Mouse (Mus musculus): ENCODE results near the gene Gmeb1. TPM values are rescaled to one million over a fixed set of nuclear protein-coding genes. Genes with fewer than 3 reads are reported as not detected.

The Gmeb1 gene
- polyA plus RNA-seq, 1 experiment from 2014 or later, result 24.7 TPM

DNA sequence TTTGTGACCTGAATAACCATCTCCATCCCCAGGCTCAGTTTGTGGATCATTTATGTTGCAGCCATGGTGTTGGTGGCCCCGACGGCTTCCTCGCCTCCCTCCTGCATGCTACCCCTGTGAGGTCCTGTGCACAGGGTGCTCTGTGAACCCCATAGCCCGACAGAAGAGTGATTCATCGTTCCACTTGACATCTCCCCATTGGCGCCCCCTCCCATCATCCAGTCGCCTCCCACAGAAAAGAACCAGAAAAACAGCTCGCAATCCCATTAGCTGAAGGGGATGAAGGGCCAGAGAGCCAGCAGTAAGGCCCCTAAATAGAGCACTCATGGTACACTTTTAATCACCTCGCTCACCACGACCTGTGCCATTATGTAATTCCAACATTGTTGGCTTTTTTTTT lies 84.9 kb downstream of the Gmeb1 start:
- Histone ChIP-seq H3K36me3 (ENCODE audit: control insufficient read depth, insufficient read depth, low read length) (peaks cover 9% of the 10 kb centered on the region; the same call in 1 of the 2 replicates), H3K27me3 (replicated peaks; ENCODE audit: control insufficient read depth, insufficient read depth, low read length) (no peaks in the 10 kb centered on the region), H3K4me2 (ENCODE audit: low read depth, low read length) (no peak overlapping the region), H3K9me3 (ENCODE audit: control insufficient read depth, low read length) (no peaks in the 10 kb centered on the region), H3K4me3 (ENCODE audit: low read depth, low read length) (no peak overlapping the region), H3K27ac (replicated peaks; ENCODE audit: low read depth, low read length) (no peak overlapping the region), H3K4me1 (ENCODE audit: control insufficient read depth, insufficient read depth, low read length) (no peaks in the 10 kb centered on the region), H3K9ac (ENCODE audit: low read depth, low read length) (no peak overlapping the region)
- DNase-seq (ENCODE audit: low spot score), result no peak
- ATAC-seq (ENCODE audit: low read depth), result no peak
- 57% methylated on average over 10 of the region's 10 CpGs for WGBS

Small RNA genes lying within 50 kb of the gene (microRNA-seq; reads per million reads assigned to microRNA genes)
- not detected for gene Gm22033 (ENCODE audit: borderline number of aligned reads)

Other genes with a start within 250 kb of the Gmeb1 start
- 0.07 and 0.14 TPM in 2 replicates for gene Gm10300, start 186.9 kb downstream of the Gmeb1 start, polyA plus RNA-seq (2014; fragmentation: Nextera tagmentation; extraction: Ambion mirVana)
- 64.9 and 65.1 TPM in 2 replicates for gene Epb41, start 186.3 kb downstream of the Gmeb1 start, polyA plus RNA-seq (2014; fragmentation: Nextera tagmentation; extraction: Ambion mirVana)
- gene Oprd1, start 117.1 kb downstream of the Gmeb1 start, polyA plus RNA-seq (2014; fragmentation: Nextera tagmentation; extraction: Ambion mirVana), result 0.19 and 0.26 TPM in 2 replicates
- gene Ythdf2, start 49.3 kb downstream of the Gmeb1 start, polyA plus RNA-seq (2014; fragmentation: Nextera tagmentation; extraction: Ambion mirVana), result 98.5 and 102 TPM in 2 replicates
- gene Taf12, start 12.8 kb upstream of the Gmeb1 start, polyA plus RNA-seq (2014; fragmentation: Nextera tagmentation; extraction: Ambion mirVana), result 43.4 and 48.8 TPM in 2 replicates
- 1.8 and 2.3 TPM in 2 replicates for gene Rab42, start 41.8 kb upstream of the Gmeb1 start, polyA plus RNA-seq (2014; fragmentation: Nextera tagmentation; extraction: Ambion mirVana)
- 62.3 and 69.9 TPM in 2 replicates for gene Trnau1ap, start 67.9 kb upstream of the Gmeb1 start, polyA plus RNA-seq (2014; fragmentation: Nextera tagmentation; extraction: Ambion mirVana)
- gene Rcc1, start 92.0 kb upstream of the Gmeb1 start, polyA plus RNA-seq (2014; fragmentation: Nextera tagmentation; extraction: Ambion mirVana), result 40.4 and 46.6 TPM in 2 replicates
- 18.2 and 18.6 TPM in 2 replicates for gene Phactr4, start 160.9 kb upstream of the Gmeb1 start, polyA plus RNA-seq (2014; fragmentation: Nextera tagmentation; extraction: Ambion mirVana)
- gene Med18, start 202.3 kb upstream of the Gmeb1 start, polyA plus RNA-seq (2014; fragmentation: Nextera tagmentation; extraction: Ambion mirVana), result 6.6 and 8.5 TPM in 2 replicates
- gene Sesn2, start 248.9 kb upstream of the Gmeb1 start, polyA plus RNA-seq (2014; fragmentation: Nextera tagmentation; extraction: Ambion mirVana), result 6.2 and 6.4 TPM in 2 replicates

All from embryonic facial prominence, embryonic 14.5 days (tissue).